Mouse (Mus musculus) right cerebral cortex, postnatal 4 days (tissue): ENCODE measurements at regions not wholly inside any gene's neighbourhood (a gene's known extent, or its start where the extent isn't known, plus 50 kb on each side); places are given as distances from the start of the nearest gene placed in this dataset.
A peak's percentile ranks its signal among the peaks of the same experiment; 100 is the strongest.

ENCODE experiments used
- DNase-seq: peaks from one replicate; pipeline ENCODE4 v3.0.0-alpha.2; 2022

DNA sequence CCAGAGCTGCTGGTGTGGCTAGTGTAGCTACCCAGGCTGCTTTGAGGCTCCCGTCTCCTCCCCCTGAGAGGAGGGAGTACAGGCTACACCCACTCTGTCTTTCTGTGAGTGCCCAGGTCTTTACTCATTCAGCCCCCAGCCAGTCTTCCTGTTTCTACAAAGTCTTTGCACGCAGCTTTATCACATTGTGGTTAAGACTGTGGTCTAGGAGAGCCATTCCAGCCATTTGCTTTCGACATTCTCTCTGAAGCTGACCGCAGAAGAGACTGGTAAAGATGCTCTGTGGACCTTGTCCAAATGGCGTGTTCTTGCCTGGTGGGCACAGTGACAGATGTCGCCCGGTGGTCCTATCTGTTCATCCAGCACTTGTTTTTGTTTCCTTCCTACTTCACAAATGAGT, 62.0 kb downstream of the Tpra1 start:
- no peak for DNase-seq

DNA sequence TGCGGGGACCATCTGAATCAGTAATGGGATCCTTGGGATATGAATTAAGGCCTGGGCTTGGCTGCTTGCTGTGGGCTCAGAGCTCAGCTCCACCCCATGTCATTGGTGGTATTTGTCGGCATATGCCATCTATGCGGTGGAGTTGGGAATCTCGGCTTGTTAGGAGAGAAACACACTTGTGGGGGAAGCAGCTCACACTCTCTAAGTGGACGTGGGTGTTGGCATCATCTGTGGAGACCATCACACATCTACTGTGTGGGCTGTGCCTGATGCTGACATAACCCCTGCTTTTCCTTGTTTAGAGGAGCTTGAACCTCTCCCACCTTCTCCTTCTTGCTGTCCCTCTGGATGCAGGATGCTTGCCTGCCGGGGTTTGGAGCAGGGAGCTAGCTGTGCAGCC, 62.9 kb downstream of the Tpra1 start:
- DNase-seq = no peak

DNA sequence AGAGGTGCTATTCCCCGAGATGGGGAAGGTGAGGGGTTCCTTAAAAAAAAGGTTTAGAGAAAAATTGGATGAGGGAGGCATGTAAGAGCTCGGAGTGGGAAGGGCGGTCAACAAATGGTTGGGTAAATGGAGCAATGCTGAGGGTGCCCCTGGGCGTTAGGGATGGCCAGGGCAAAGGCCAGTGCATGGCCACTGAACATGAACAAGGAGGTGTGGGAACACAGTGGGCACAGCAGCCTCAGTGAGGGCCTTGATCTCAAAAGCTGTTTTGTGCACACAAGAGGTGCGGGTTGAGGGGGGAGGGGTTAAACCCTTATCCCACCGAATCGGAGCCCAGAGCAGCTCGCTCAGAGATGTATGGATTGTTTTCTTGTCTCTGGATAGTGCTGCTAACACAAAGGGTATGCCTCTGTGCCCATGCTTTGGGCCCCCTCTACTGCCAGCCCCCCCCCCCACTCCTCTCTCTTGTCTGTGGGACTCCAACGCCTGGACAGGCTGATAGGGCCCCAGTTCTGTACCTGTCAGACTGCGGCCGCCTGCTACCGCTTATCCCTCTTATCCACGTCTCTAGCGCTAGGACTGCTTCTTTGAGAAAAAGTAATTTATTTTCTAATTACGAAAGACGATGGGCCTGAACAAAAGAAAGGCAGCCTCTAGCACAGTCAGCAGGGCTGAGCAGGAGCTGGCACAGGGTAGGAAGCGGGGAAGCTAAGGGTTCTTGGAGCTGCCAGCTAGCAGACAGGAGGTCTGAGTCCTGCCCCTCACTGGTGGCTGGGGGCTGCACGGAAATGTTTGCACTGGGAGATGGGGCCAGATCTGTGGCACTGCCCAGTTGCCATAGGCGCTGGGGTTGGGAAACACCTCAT, 63.5 kb downstream of the Tpra1 start:
- no peak for DNase-seq

DNA sequence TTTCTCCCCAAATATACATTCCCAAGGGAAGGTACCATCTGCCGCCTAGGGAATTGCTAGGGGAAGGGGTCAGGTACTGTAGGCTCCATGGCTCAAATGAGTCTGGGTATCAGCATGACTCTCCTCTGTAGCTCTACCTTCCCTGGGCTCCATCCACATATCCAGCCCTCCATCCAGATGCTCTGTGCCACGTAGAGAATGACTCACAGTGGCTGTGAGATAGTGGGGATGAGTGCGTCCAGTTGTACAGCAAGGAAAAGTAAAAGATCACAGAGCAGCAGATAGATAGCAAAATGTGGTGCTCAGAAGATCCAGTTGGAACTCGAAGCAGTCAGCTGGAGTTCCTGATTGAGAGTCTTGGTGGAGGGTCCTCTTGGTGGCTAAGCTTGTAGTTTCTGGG, 64.5 kb downstream of the Tpra1 start:
- no peak for DNase-seq

DNA sequence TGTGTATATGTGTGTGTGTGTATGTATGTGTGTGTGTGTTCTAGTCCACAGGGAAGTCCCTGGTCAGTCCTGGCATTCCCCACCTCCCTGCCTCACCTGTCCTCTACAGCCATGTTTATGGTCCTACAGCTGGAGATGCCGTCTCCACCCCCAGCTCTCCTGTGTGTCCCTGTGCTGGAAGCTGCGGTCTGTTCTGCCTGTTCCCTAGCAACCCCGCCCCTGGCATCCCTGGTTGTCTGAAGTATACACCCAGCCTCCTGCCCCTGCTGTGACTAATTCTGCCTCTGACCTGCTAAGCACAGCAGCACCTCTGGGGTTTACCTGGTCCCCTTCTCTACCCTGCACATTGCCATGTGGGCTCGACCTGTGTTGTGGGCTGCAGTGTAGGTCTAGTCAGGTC, 66.8 kb downstream of the Tpra1 start:
- DNase-seq = no peak

DNA sequence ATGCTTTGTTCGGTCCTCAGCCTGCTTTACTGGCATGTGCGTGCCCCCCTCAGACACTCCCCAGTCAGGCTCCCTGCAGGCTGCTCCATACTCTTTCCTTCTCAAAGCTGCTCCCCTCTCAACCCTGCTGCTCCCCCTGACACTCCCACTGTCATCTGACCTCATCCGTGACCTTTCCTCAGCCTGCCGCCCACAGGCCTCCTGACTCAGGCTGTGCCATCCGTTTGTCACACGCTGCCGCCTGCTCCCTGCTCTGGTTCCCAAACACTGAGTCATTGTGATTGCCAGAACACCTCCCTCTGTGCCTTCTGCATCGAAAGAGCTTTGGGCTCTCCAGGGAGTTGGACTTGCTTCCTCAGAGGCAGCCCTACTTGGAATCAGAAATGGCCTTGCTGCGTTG, 69.7 kb downstream of the Tpra1 start:
- no peak for DNase-seq

DNA sequence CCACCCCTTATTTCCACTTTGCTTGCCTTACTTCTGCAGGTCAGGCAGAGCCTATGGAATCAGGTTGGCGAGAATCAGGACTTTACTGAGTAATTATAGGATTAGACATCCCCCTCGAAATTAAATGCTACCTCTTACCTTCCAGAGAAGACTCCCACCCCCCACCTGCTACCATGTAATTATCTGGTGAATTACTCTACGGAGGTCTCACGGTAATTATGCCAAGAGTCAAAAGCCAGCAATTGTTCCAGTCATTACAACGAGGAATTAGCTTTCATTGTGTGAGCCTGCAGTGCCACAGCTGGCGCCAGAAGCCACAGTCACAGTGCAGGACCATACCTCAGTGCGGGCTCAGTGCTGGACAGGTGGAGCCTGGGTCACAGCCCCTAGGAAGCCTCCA, 72.4 kb downstream of the Tpra1 start:
- DNase-seq = no peak

DNA sequence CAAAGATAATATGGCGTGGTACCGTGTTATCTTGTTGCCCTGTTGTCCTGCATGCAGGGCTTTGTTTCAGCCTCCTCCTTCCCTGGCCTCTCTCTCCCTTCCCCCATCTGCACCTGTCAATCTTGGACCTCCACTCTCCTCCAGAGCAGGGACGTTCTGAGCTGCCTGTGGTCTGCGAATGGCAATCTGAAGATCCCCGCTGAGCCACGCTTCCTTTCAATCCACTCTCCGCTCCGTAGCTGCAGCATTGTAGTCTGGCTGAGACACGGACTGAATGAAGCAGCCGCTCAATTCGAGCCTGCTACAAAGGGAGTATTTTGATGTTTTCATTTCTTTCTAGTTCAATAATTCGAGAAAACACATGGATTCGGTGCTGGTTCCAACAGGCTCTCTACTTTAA, 74.5 kb downstream of the Tpra1 start:
- no peak for DNase-seq

DNA sequence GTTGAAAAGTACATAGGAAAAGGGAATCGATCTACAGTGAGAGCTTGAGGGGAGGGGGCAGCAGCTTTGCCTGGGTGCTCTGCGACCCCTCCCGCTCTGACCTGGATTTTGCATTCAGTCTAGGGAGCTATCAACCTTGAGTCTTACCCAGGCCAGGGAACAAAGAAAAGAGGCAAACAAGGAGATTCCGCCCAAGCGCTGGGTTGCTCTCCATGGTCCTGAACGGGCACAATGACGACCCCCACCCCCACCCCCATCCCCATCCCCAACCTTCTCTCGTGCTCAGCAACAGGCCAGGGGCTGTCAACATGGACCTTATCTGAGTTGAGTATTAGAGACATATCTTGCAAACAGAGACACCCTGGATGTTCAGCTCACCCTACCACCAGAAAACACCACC, 74.9 kb downstream of the Tpra1 start:
- DNase-seq = no peak

DNA sequence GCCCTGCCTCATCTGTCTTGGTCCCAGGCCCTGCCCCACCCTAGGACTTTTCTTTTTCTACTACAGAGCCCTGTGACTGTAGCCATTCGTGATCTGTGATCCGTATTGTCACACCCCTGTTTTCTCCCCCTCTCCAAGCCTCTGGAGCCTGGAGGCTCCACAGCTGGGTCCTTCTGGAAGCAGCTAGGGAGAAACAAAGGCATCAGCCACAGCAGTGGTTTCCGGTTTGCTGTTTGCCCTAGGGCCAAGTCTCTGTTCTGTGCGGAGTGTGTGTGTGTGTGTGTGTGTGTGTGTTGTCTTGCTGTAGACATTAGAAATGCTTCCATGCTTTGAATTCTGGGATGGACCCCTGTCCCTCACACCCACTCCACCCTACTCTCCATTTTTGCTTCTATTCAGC, 76.9 kb downstream of the Tpra1 start:
- DNase-seq = no peak

DNA sequence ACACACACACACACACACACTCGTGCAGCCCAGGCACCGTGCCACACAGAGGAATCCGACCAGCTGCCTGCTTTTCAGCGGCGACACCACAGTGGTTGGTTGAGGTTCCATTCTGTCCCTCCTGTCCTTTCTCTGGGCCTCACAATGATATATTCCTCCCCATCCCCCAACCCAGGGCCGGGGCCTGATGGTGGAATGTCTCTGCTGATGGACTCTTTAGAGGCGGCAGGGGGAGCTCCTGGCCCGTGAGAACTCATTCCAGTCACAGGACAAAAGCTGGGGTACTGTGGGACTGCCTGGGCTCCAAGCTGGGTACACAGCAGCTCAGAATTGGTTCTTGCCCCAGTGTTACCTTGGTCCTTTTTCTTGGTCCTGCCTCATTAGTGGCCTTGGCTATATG, 78.1 kb downstream of the Tpra1 start:
- DNase-seq = peak; percentile 75

DNA sequence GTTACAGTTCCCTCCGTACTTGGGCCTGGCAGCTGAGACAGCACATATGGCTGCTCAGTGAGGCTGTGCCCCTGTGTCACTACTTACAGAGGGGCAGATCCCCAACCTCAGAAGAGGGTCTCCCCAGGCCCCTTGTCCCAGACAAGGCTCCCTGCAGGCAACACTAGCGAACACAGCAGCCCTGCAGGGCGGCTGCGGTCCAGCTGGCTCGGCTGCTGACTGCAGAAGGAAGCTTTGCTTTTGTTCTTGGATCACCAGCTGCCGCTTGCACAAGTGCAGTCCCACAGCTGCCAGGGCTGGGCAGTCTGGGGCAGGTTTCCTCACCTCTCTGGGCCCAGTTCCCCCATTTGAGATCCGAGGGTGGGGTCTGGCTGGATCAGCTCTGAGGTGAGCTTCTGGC, 79.5 kb downstream of the Tpra1 start:
- peak; percentile 29 for DNase-seq

DNA sequence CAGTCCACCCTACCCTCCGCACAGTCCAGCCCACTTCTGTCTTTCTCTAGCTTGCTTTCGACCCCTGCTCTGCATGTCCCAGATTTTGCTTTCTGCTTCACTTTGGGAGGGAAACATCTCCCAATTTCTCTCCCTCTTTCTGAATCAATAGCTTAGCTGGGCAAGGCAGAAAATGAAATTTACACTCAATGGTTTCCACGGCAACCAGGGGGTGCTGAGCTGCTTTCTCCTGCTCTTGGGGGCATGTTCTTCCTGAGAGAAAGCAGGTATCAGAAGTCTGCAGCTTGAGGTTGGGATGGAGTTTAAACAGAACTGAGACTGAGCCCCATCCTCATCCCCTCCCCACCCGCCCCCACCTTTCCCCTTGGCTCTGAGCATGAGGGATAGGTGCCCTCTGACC, 82.1 kb downstream of the Tpra1 start:
- DNase-seq = no peak

DNA sequence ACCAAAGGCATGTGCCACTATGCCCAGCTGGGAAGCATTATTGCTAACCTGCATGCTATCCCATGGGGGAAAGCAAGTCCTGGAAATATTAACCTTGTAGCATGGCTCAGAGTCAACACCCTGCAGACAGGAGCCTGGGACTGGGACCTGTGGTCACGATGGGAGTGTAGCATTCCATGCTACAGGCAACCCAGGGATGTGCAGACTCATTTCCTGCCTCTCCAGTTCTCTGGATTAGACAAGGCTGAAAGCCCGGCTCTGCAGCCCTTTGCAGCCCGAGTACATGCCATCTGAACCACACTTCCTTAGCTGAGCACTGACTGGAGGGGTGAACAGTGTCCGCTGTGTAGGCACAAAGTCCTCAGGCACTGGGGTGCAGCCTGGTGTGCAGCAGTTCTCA, 82.8 kb downstream of the Tpra1 start:
- no peak for DNase-seq

DNA sequence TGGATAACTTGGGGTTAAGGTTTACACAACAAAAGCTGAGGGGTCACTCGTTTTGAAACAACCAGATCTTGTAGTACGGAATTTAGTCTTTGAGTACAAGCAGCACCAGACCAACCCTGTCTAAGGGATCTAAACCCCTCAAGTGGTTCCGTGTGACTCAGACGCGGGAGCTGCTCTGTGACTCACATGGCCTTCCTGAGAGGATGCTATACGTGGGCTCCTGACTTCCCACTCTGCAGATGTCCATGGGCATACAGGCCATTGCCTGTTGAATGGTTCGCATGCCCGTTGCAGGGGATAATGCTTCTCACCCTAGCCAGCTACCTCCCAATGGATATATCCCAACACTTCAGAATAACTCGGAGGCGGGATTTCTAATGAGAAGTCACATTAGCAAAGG, 86.5 kb downstream of the Tpra1 start:
- DNase-seq = no peak

DNA sequence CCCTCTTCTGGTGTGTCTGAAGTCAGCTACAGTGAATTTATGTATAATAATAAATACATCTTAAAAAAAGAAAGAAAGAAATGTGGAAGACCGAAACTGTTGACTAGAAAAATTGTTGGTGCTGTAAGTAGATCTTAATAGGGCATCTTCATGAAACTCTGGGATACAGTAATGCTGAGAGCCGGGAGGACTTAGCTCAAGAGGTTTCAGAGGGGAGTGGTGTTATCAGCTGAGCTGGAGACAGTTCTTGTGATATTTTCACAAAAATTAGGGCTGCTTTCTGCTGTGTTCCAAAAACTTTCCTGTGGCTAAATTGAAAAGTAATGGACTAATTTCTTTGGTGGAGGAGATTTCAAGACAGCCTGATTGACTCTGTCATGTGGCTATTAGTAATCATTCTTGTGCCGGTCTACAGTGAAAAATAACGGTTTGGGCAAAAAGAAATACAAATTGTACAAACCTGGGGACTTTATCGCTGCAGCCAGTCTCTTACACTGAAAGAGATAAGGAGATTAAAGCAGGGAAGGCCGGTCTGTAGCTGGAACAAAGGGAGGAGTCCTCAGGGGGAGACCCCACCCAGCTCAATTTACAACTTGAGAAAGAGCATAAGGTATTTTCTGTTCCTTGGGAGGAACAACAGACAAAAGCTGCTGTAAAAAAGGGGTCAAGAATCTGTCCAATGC, 87.7 kb downstream of the Tpra1 start:
- no peak for DNase-seq

DNA sequence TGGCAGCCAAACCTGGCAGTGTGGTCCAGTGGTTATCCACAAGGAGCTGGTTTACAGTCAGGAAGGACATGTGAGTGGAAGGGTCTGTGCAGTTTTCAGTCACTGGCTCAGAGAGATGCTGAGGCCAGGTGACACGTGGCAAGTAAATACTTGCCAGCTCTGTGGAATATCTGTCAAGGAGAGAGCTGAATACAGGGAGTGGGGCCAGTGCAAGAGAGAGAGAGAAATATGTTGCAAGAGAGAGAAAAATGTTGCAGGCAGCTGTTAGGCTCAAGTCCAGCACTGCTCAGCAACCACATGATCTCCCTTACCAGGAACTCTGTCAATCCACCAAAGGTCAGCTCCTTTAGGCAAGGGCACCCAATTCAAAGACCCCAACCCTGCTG, 88.2 kb downstream of the Tpra1 start:
- DNase-seq = no peak

DNA sequence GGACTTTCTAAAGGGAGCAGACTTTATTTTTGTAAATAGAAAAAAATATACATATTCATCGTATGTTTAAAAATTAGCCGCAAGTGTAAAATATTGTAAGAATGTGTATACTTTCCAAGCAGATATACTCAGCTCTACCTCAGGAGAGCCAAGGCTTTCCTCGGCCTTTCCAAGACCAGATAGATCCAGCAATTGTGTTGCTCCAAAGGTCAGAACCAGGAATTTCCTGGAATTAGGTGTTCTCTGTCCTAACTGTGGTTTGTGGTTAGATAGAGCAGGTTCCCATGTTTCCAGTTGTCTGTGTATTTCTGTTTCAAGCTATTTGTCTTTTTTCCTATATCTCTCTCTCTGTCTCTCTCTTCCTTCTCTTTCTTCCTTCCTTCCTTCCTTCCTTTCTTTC, 93.0 kb downstream of the Tpra1 start:
- no peak for DNase-seq

DNA sequence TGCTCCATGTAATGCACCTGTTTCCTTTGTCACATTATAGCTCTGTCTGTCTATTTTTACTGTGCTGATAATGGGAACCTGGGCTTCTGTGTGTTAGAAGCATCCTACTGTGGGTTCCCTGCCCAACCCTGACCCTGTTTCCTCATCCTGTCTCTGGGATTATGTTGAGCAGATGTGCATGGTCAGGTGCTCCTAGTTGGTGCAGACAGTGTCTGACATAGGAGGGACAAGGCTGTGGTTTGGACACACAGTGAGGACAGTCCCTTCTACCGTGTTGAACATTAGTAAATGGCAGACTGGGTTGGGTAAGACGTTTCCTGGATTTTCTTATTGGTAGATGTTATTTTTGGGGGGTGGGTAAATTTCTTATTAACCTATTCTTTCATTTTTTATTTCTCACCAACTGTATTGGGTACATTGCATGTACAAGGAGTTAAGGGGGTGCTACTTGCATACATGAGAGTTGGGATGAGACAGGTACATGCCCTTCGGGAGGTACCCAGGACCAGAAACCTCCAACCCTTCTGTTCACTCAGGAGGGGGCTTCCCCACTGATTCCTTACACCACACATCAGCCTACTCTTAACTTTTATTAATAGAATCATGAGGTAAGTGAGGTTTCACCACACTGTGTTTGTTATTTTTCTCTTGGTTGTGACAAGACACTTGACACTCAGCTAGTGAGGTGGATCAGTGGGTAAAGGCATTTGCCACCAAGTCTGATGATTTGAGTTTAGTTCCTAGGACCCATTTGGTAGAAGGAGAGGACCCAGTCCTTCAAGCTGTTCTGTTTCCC, 97.1 kb downstream of the Tpra1 start:
- no peak for DNase-seq

DNA sequence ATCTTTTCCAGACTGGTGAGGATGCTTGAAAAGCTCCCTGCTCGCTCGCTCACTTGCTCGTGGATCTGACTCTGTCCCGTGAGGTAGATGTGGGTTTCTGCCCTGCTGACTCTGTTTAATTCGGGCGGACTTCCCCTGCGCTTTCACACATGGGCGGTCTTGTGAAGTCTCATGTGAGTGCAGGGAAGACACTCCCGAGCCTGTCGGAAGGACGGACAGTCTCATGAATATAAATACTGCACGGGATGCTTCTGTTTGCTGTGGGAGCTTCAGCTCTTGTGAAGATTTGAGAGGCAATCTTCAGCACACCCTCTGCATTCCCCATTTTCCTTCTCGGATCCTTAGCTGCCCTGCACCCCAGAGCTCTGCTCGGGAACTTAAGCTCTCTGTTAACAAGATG, 98.3 kb downstream of the Tpra1 start:
- no peak for DNase-seq

DNA sequence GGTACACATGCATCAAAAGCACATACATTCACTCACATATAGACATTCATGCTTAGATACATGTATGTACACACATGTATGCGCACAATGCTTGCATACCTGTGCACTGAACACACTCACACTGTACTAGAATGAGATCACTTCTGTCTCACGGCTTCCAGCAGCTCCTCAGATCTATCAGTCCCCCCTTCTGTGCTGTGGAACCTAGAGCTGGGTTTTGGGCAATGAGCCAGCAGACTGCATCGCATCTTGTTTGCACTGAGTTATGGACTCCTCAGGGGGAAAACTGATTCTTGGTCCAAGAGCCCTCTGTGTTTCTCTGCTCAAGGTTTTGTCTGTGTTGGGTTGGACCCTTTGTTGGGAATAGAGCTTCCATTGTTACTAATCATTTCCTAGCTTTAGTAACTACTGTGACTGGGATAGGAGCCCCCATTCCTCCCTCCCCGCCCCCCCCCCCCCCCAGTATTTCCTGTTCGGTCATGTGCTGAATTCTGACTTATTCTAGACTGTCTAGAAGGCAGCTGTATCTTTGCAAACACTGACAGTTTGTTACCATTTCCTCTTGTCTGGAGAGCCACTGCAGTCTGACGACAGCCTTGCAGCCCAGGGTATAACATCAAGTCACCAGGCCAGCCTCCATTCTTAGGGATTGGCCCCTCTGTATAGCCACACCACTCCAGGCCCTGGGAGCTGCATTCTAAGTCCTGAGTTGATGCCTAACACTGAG, 101.3 kb downstream of the Tpra1 start:
- DNase-seq = peak; percentile 40

DNA sequence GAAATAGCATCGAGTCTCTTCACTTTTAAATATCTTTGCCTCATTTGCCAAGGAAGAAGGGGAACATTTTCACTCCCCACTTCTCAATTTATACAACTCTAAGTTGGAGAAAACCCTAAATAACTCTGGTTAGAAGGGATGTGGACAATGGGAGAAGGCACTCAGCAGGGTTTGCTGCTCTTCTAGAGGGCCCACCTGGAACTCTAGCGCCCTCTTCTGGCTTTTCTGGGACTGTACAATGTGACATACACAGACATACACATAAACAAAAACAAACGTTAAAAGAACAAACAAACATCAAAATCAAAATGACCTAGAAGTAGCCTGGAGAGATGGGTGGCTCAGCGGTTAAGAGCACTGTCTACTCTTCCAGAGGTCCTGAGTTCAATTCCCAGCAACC, 103.0 kb downstream of the Tpra1 start:
- no peak for DNase-seq

DNA sequence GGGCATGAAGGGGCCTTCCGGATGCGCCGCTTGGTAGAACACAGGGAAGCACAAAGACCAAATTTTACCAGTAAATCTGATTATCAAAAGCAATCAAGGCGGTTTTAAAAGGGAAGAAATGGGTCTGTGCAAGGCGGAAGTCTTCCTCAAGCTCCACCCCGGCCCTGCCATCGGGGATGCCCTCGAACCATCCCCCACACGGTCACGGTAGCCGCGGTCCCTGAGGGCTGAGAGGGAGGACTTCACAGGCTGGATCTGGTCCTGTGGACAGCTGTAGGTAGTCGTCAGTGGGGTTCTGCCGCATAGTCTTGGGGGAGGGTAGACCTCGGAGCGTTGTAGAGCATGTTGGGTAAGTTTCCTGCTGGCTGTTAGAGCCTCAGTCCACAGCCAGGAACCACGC, 104.9 kb downstream of the Tpra1 start:
- no peak for DNase-seq
